Mouse (Mus musculus) liver, embryonic 14.5 days (tissue): ENCODE results near the gene Scmh1.

Source experiments
- CTCF ChIP-seq: IDR thresholded peaks from 2 replicates; pipeline ENCODE4 v1.5.1; 2016; ENCODE audit warnings: antibody characterized with exemption, low read depth, control low read depth
- EP300 ChIP-seq: IDR thresholded peaks from 2 replicates; pipeline ENCODE4 v1.6.1; 2016; ENCODE audit warnings: antibody characterized with exemption, low read depth

- TF ChIP-seq EP300 (no peak), CTCF (no peak)
Measured at GRCm38 (mm10) chr4:120365456-120365855, 39.6 kb upstream of the Scmh1 start.
